Mouse (Mus musculus): ENCODE results near the gene Lmcd1. TPM values are rescaled to one million over a fixed set of nuclear protein-coding genes. Genes with fewer than 3 reads are reported as not detected.

The Lmcd1 gene
- 10 to 100 TPM; 37.5 to 46.7 TPM for total RNA-seq (2021)
- 21.2 and 29.2 TPM in 2 replicates for polyA plus RNA-seq (2012; rRNA removed)
- long read RNA-seq, transcript Lmcd1-201 (6 exons, 1,730 nt): major isoform, 14 of 33 reads
- long read RNA-seq, partial matches to known transcripts: 16 of 33 reads
- long read RNA-seq, other reads (novel, unspliced or antisense): 3 of 33 reads

DNA sequence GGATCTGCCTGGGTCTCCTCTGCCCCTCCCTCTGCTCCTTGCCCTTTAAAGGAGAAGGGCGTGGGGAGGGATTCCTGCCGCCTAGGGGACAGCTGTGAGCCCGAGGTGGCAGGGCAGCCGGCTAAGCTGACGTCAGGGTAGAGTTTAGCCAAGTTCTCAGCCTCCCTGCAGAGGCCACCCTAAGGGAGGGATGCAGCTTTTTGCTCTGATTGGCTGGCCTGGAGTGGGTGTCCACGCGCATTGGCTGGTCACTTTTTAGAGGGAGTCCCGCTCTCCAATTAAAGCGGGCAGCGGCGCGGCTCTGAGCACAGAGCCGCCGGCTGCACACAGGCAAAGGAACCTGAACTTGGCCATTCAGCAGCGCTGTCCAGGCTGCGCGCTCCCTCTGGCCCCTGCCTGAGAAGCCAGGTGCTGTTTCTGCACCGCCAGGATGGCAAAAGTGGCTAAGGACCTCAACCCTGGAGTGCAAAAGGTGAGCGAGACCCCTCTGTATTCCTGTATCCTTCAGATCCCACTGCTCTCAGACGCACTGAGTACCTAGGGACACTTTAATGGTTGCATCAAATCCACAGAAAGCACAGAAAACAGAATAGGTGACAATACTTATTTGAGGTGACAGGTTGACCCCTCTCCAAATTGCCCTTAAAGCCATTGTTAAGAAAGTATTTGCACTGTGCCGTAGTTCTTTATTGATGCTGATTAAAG, at the start of gene Lmcd1:
TSS of gene Lmcd1 (plus strand) at position 258 of the 705 bp plus-strand sequence.
- intact Hi-C loops (cut with DNase I): loop anchor here (1.0 to 5.0 kb wide), 5 partner anchors 14 to 129 kb away; no protein-coding TSS in a partner anchor
- TF ChIP-seq EP300 (IDR thresholded peaks at IDR 0.05; ENCODE audit: insufficient read depth, low read depth, low read length) (peak; percentile 95), POLR2A (IDR thresholded peaks at IDR 0.05; ENCODE audit: insufficient read depth, low read depth, low read length) (peak; percentile 97), CTCF (IDR thresholded peaks at IDR 0.05) (peak; percentile 71)
- H3K4me1 ChIP-seq (ENCODE audit: control insufficient read depth, insufficient read depth, low read length): peaks cover 8% of the 10 kb centered on the region

GRCm38 (mm10) chr6:112223877-112224632, 49.5 kb upstream of the Lmcd1 start:
- Histone ChIP-seq H3K27ac (no peak overlapping the region), H3K9ac (ENCODE audit: low read depth, low read length) (no peak overlapping the region), H3K36me3 (ENCODE audit: control insufficient read depth, insufficient read depth, low read length) (no peaks in the 10 kb centered on the region), H3K27me3 (ENCODE audit: control insufficient read depth, insufficient read depth, low read length) (no peaks in the 10 kb centered on the region), H3K79me2 (replicated peaks; ENCODE audit: control insufficient read depth, insufficient read depth, low read length) (no peaks in the 10 kb centered on the region), H3K4me1 (ENCODE audit: control insufficient read depth, insufficient read depth, low read length) (no peaks in the 10 kb centered on the region; the same call in 1 of the 2 replicates), H3K4me3 (no peak overlapping the region)
- no peak for TF ChIP-seq EP300 (IDR thresholded peaks at IDR 0.05; ENCODE audit: insufficient read depth, low read depth, low read length)
- no peak for TF ChIP-seq POLR2A (IDR thresholded peaks at IDR 0.05; ENCODE audit: insufficient read depth, low read depth, low read length)
- no peak for TF ChIP-seq CTCF (IDR thresholded peaks at IDR 0.05)
- WGBS: 55% methylated on average over 13 of the region's 13 CpGs
- DNase-seq: no peak
- intact Hi-C loops (cut with DNase I): no loop called here

More for the DNA sequence above, at the start of gene Lmcd1:
- peak within 1 kb of the TSS; percentile 61 for H3K4me3 ChIP-seq
- peak within 1 kb of the TSS; percentile 92 for H3K27ac ChIP-seq
- H3K9ac ChIP-seq (ENCODE audit: low read depth, low read length): peak within 1 kb of the TSS; percentile 91
- H3K79me2 ChIP-seq (replicated peaks; ENCODE audit: control insufficient read depth, insufficient read depth, low read length): peaks cover 3% of the 10 kb centered on the region; the same call in 1 of the 2 replicates
- DNase-seq: peak; percentile 87 to 94
- H3K27me3 ChIP-seq (ENCODE audit: control insufficient read depth, insufficient read depth, low read length): no peaks in the 10 kb centered on the region
- peaks cover 22% of the 10 kb centered on the region for H3K36me3 ChIP-seq (ENCODE audit: control insufficient read depth, insufficient read depth, low read length)
- under 1% methylated on average over 21 of the region's 21 CpGs for WGBS

DNA sequence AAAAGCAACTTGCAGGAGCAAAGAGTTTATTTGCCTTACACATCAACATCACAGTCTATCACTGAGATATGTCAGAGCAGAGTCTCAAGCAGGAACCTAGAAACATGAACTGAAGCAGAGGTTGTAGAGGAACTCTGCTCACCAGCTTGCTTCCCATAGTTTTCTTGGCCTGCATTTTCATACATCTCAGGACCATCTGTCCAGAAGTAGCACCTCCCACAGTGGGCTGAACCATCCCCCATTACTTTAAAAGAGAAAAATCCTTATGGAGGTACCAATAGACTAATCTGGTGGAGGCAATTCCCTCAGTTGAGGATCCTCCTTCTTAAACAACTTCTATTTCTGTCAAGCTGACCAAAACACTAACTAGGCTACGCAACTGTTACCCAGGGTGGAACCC, 36.8 kb upstream of the Lmcd1 start:
- intact Hi-C loops (cut with DNase I): no loop called here

GRCm38 (mm10) chr6:112242216-112242615, 31.3 kb upstream of the Lmcd1 start:
- Histone ChIP-seq H3K27me3 (ENCODE audit: control insufficient read depth, insufficient read depth, low read length) (no peaks in the 10 kb centered on the region), H3K79me2 (replicated peaks; ENCODE audit: control insufficient read depth, insufficient read depth, low read length) (no peaks in the 10 kb centered on the region), H3K36me3 (ENCODE audit: control insufficient read depth, insufficient read depth, low read length) (no peaks in the 10 kb centered on the region), H3K9ac (ENCODE audit: low read depth, low read length) (no peak overlapping the region), H3K4me1 (ENCODE audit: control insufficient read depth, insufficient read depth, low read length) (peaks cover 3% of the 10 kb centered on the region; the same call in 1 of the 2 replicates), H3K4me3 (no peak overlapping the region), H3K27ac (no peak overlapping the region)
- TF ChIP-seq EP300 (IDR thresholded peaks at IDR 0.05; ENCODE audit: insufficient read depth, low read depth, low read length) (no peak), POLR2A (IDR thresholded peaks at IDR 0.05; ENCODE audit: insufficient read depth, low read depth, low read length) (no peak), CTCF (IDR thresholded peaks at IDR 0.05) (no peak)
- intact Hi-C loops (cut with DNase I): no loop called here
- WGBS: 75% methylated on average over 2 of the region's 2 CpGs
- no peak for DNase-seq

More for the DNA sequence above, 36.8 kb upstream of the Lmcd1 start:
- H3K27me3 ChIP-seq (ENCODE audit: control insufficient read depth, insufficient read depth, low read length): no peaks in the 10 kb centered on the region
- H3K4me3 ChIP-seq: no peak overlapping the region
- no peak overlapping the region for H3K9ac ChIP-seq (ENCODE audit: low read depth, low read length)
- no peak for DNase-seq
- H3K36me3 ChIP-seq (ENCODE audit: control insufficient read depth, insufficient read depth, low read length): no peaks in the 10 kb centered on the region
- 86% methylated on average over 1 of the region's 1 CpGs for WGBS
- TF ChIP-seq CTCF (IDR thresholded peaks at IDR 0.05) (no peak), EP300 (IDR thresholded peaks at IDR 0.05; ENCODE audit: insufficient read depth, low read depth, low read length) (no peak), POLR2A (IDR thresholded peaks at IDR 0.05; ENCODE audit: insufficient read depth, low read depth, low read length) (no peak)
- no peaks in the 10 kb centered on the region for H3K4me1 ChIP-seq (ENCODE audit: control insufficient read depth, insufficient read depth, low read length)
- H3K27ac ChIP-seq: no peak overlapping the region
- no peaks in the 10 kb centered on the region for H3K79me2 ChIP-seq (replicated peaks; ENCODE audit: control insufficient read depth, insufficient read depth, low read length)

GRCm38 (mm10) chr6:112245639-112246038, 27.9 kb upstream of the Lmcd1 start:
- 22% methylated on average over 4 of the region's 4 CpGs for WGBS
- Histone ChIP-seq H3K27ac (no peak overlapping the region; the same call in none of the 2 replicates), H3K27me3 (ENCODE audit: control insufficient read depth, insufficient read depth, low read length) (no peaks in the 10 kb centered on the region), H3K4me3 (no peak overlapping the region), H3K9ac (ENCODE audit: low read depth, low read length) (no peak overlapping the region), H3K79me2 (replicated peaks; ENCODE audit: control insufficient read depth, insufficient read depth, low read length) (no peaks in the 10 kb centered on the region), H3K4me1 (ENCODE audit: control insufficient read depth, insufficient read depth, low read length) (peaks cover 3% of the 10 kb centered on the region; the same call in 1 of the 2 replicates), H3K36me3 (ENCODE audit: control insufficient read depth, insufficient read depth, low read length) (no peaks in the 10 kb centered on the region)
- TF ChIP-seq CTCF (IDR thresholded peaks at IDR 0.05): no peak
- TF ChIP-seq EP300 (IDR thresholded peaks at IDR 0.05; ENCODE audit: insufficient read depth, low read depth, low read length): no peak
- TF ChIP-seq POLR2A (IDR thresholded peaks at IDR 0.05; ENCODE audit: insufficient read depth, low read depth, low read length): no peak
- intact Hi-C loops (cut with DNase I): no loop called here
- DNase-seq: peak; percentile 63 to 75

All from heart, adult 2 months (tissue).